8 mouse cellular contexts compared by ENCODE assay signal in the genomic region with DNA sequence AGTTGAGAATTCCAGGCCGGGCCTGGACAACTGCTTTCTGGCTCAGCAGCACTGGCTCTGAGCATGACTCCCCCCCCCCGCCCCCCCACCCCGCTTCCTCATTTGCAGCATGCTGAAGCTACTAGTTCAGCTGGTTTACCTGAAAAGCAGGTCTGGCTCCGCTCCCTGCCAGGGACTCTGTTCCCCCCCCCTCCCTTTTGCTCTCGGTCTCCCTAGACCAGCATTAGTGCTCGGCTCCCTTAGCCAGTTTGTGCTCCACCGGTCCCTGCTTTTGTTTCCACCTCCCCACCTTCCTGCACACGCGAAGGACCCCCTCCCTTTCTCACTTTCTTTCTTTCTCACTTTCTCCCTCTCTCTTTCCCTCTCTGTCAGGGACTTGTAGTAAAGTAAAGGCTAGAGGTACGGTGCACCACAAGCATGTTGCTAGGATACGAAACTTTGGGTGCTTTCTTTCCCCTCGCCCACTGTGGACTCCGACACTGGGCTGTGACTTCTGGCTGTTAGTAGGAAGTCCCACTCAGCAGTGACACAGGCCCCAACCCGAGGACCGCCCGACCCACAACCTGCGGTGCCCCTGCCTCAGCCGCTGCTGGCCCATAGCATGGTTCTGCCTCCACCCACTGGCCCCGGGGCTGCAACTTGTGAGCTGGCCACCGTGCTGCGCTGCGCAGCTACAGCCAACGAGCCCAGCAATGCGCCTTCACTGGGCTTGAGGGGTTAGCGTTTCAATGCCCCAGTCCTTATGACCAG.
DNase-seq lines count a peak whose midpoint lies in the region; ATAC-seq lines count a peak whose summit lies in the region.

No protein-coding gene starts in this region.

- no peak overlapping the region for H3K27ac ChIP-seq in intestine, embryonic 14.5 days (ENCODE audit: low read depth)
- H3K27ac ChIP-seq in midbrain, embryonic 14.5 days (replicated peaks; ENCODE audit: low read depth, low read length): no peak overlapping the region

- 0 out of 2 replicates have a peak, but pooled peaks cover 3% of the 10 kb centered on the region for H3K4me1 ChIP-seq in intestine, embryonic 14.5 days (replicated peaks; ENCODE audit: control insufficient read depth, insufficient read depth, low read length)
- no peaks in the 10 kb centered on the region for H3K4me1 ChIP-seq in midbrain, embryonic 14.5 days (ENCODE audit: control insufficient read depth, insufficient read depth, low read length)

- peak; percentile 41 for ATAC-seq in intestine, embryonic 14.5 days (replicated peaks; ENCODE audit: low FRiP score, low TSS enrichment, low read depth)
- ATAC-seq in midbrain, embryonic 14.5 days (ENCODE audit: low FRiP score, low TSS enrichment): peak; percentile 22; the same call in 1 of the 2 replicates

- peak; percentile 37 for DNase-seq in adrenal gland, postnatal 10 days
- DNase-seq in adrenal gland, adult 18-20 months (ENCODE audit: low spot score in 2 of 2): no peak
- DNase-seq in ovary, postnatal 36 days (ENCODE audit: low spot score): peak; percentile 19
- DNase-seq in ovary, postnatal 14 days (ENCODE audit: low spot score): no peak
- DNase-seq in intestine, embryonic 14.5 days (ENCODE audit: low spot score): peak; percentile 55
- DNase-seq in midbrain, embryonic 14.5 days: peak; percentile 50
- no peak for DNase-seq in thymus, postnatal 10 days (ENCODE audit: low spot score in 2 of 2)
- no peak for DNase-seq in layer of hippocampus, adult 9-11 months

- H3K27me3 ChIP-seq in intestine, embryonic 14.5 days (replicated peaks; ENCODE audit: control insufficient read depth, insufficient read depth, low read length): no peaks in the 10 kb centered on the region
- H3K27me3 ChIP-seq in midbrain, embryonic 14.5 days (ENCODE audit: control insufficient read depth, insufficient read depth, low read length): no peaks in the 10 kb centered on the region

- H3K36me3 ChIP-seq in intestine, embryonic 14.5 days (ENCODE audit: control insufficient read depth, insufficient read depth, low read length): no peaks in the 10 kb centered on the region
- no peaks in the 10 kb centered on the region for H3K36me3 ChIP-seq in midbrain, embryonic 14.5 days (ENCODE audit: control insufficient read depth, insufficient read depth, low read length)

- H3K4me3 ChIP-seq in intestine, embryonic 14.5 days (ENCODE audit: low read depth, low read length): no peak overlapping the region
- H3K4me3 ChIP-seq in midbrain, embryonic 14.5 days (replicated peaks; ENCODE audit: low read depth, low read length): 0 out of 2 replicates have a peak overlapping the region, but pooled peaks have one; percentile 2

- WGBS in intestine, embryonic 14.5 days: 24% methylated on average over 24 of the region's 25 CpGs
- 10% methylated on average over 25 of the region's 25 CpGs for WGBS in midbrain, embryonic 14.5 days

- H3K9me3 ChIP-seq in intestine, embryonic 14.5 days (ENCODE audit: control insufficient read depth, low read length): no peaks in the 10 kb centered on the region
- no peaks in the 10 kb centered on the region for H3K9me3 ChIP-seq in midbrain, embryonic 14.5 days (ENCODE audit: control insufficient read depth, low read length)

- H3K4me2 ChIP-seq in intestine, embryonic 14.5 days (ENCODE audit: low read length): peak overlapping the region; percentile 41
- H3K4me2 ChIP-seq in midbrain, embryonic 14.5 days (ENCODE audit: low read length): peak overlapping the region; percentile 43

- H3K9ac ChIP-seq in intestine, embryonic 14.5 days (ENCODE audit: low read length): no peak overlapping the region
- no peak overlapping the region for H3K9ac ChIP-seq in midbrain, embryonic 14.5 days (replicated peaks; ENCODE audit: low read length)

Comparison
In these comparisons a context has a peak if more than half of its experiments do, and no peak if none do; other contexts are left out.
1. DNase-seq: peak in adrenal gland, postnatal 10 days (single experiment), ovary, postnatal 36 days (single experiment), intestine, embryonic 14.5 days (single experiment) and midbrain, embryonic 14.5 days (single experiment); none in adrenal gland, adult 18-20 months (0 of 2), ovary, postnatal 14 days (single experiment), thymus, postnatal 10 days (0 of 2) and layer of hippocampus, adult 9-11 months (single experiment).